Mouse (Mus musculus) ES-E14 (cell line): ENCODE data around the gene Szt2. TPM values are rescaled to one million over a fixed set of nuclear protein-coding genes. Genes with fewer than 3 reads are reported as not detected.

Source experiments
- DNase-seq: peaks from one replicate; pipeline ENCODE4 v3.0.0-alpha.2; 2013; ENCODE audit warnings: low read depth, low spot score
- H3K27ac ChIP-seq: 2 replicates; pipeline ENCODE4 v1.5.1; 2012; ENCODE audit warnings: low read depth, mild to moderate bottlenecking, low read length, moderate library complexity, mixed read lengths; ENCODE audit not compliant: poor library complexity, insufficient read depth, severe bottlenecking
- H3K36me3 ChIP-seq: 2 replicates; pipeline ENCODE4 v1.6.1; 2012; ENCODE audit warnings: mild to moderate bottlenecking, low read length, moderate library complexity, mixed read lengths; ENCODE audit not compliant: control insufficient read depth, poor library complexity, insufficient read depth, severe bottlenecking
- H3K4me1 ChIP-seq, 2 experiments: fragments of 150-350 bp in 1 of 2; sonication (generic) in 1 of 2; 2 replicates each; pipeline ENCODE4 v1.6.1; 2012; ENCODE audit warnings: low read length in 2 of 2, mild to moderate bottlenecking in 1 of 2, mixed read lengths in 1 of 2; ENCODE audit not compliant: control insufficient read depth in 2 of 2, insufficient read depth in 2 of 2, poor library complexity in 1 of 2
- H3K4me3 ChIP-seq, 2 experiments: fragments of 150-350 bp in 1 of 2; sonication (generic) in 1 of 2; 2 replicates each; pipeline ENCODE4 v1.5.1; 2012; ENCODE audit warnings: low read length in 2 of 2, low read depth in 1 of 2, mild to moderate bottlenecking in 1 of 2, mixed read lengths in 1 of 2; ENCODE audit not compliant: insufficient read depth in 1 of 2, poor library complexity in 1 of 2, severe bottlenecking in 1 of 2
- H3K9ac ChIP-seq: 2 replicates; pipeline ENCODE4 v1.6.1; 2012; ENCODE audit warnings: low read depth, mild to moderate bottlenecking, low read length, mixed read lengths; ENCODE audit not compliant: poor library complexity, insufficient read depth, severe bottlenecking
- H3K9me3 ChIP-seq: fragments of 150-350 bp; sonication (generic); 2 replicates; pipeline ENCODE4 v1.6.1; 2012; ENCODE audit warnings: low read depth, mild to moderate bottlenecking, low read length; ENCODE audit not compliant: control insufficient read depth, insufficient read depth
- CHD2 ChIP-seq: IDR thresholded peaks from 2 replicates; pipeline ENCODE4 v1.6.1; 2014; ENCODE audit warnings: mild to moderate bottlenecking, low read depth, low read length, inconsistent platforms
- HCFC1 ChIP-seq: IDR thresholded peaks from 2 replicates; pipeline ENCODE4 v1.6.1; 2012; ENCODE audit warnings: low read length, inconsistent platforms, borderline replicate concordance; ENCODE audit not compliant: insufficient read depth
- MAFK ChIP-seq: IDR thresholded peaks from 2 replicates; pipeline ENCODE4 v1.6.1; 2014; ENCODE audit warnings: mild to moderate bottlenecking, low read depth, low read length, inconsistent platforms; ENCODE audit not compliant: insufficient read depth
- ZC3H11A ChIP-seq: IDR thresholded peaks from 2 replicates; pipeline ENCODE4 v1.6.1; 2012; ENCODE audit warnings: low read depth, mild to moderate bottlenecking, inconsistent platforms, low read length, borderline replicate concordance
- ZNF384 ChIP-seq: IDR thresholded peaks from 2 replicates; pipeline ENCODE4 v1.6.1; 2012; ENCODE audit warnings: low read depth, low read length, inconsistent platforms
- in situ Hi-C, 2 experiments: fragments of 600-800 bp; cut with MboI; formaldehyde crosslinking; loops; one replicate each; pipeline ENCODE4 v1.15.1; 2025; ENCODE audit warnings: low sequenced_read_pairs in 2 of 2, inconsistent platforms in 1 of 2; ENCODE audit not compliant: unreplicated experiment in 2 of 2
- total RNA-seq: library from RNA; depleted of rRNA; stranded (reverse); fragments of 300-350 nt; gene quantifications from 2 replicates; pipeline ENCODE4 v1.2.3, GENCODE M21; 2012

Gene Szt2
- total RNA-seq, 1 experiment: 17.4 TPM

DNA sequence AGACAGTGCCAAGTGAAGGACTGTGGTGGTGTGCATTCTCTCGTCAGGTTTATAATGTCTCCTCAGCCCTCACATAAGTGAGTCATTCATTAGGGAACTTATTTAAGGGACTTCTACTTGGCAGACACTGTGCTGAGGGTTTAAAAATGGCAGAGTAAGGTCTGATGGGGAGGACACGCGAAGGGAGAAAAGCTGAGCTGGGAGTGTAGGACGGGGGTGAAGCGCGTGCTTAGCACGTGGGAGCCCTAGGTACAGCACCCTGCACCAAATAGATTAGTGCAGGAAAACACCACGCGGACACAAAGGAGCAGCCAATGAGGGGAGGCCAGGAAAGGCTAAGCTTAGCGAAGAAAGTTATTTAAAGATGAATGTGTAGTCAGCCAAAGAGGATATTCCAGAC lies 36.0 kb upstream of the Szt2 start:
- in situ Hi-C loops: no loop called here
- H3K36me3 ChIP-seq: no peaks in the 10 kb centered on the region
- TF ChIP-seq HCFC1 (no peak), ZC3H11A (no peak), CHD2 (no peak), ZNF384 (no peak), MAFK (no peak)
- no peak overlapping the region for H3K27ac ChIP-seq
- no peak overlapping the region for H3K4me3 ChIP-seq
- no peak for DNase-seq
- H3K9me3 ChIP-seq: no peaks in the 10 kb centered on the region
- no peak overlapping the region for H3K9ac ChIP-seq
- peaks cover 0 to 12% of the 10 kb centered on the region in 2 experiments; a peak in 3 of 4 replicates for H3K4me1 ChIP-seq

DNA sequence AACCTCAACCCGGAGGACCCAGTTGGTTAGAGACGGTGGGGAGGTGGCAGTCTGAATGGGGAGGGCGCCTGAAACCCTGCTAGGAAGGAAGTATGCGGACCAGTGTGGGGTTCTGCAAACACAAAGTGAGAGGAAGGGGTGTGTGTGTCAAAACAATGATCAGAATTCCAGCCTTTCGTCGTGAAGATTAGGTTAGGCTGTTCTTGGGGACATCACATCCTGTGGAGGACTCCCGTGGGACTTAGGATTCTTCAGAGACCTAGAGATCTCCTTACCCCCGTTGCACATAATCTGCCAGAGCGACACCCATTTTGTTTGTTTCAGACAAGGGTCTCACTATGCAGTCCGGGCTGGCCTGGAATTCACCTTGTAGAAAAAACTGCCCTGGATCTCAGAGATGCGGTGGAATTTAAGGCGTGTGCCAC lies 28.8 kb upstream of the Szt2 start:
- no peak for DNase-seq
- H3K4me1 ChIP-seq: peaks cover 3 to 18% of the 10 kb centered on the region in 2 experiments; a peak in 2 of 4 replicates
- no peaks in the 10 kb centered on the region for H3K9me3 ChIP-seq
- H3K27ac ChIP-seq: peak overlapping the region; percentile 84
- TF ChIP-seq ZNF384 (peak; percentile 82), CHD2 (no peak)
- peak overlapping the region; percentile 62 to 70 for H3K4me3 ChIP-seq
- in situ Hi-C loops: no loop called here
- H3K36me3 ChIP-seq: peaks cover 34% of the 10 kb centered on the region
- peak overlapping the region; percentile 80 for H3K9ac ChIP-seq

DNA sequence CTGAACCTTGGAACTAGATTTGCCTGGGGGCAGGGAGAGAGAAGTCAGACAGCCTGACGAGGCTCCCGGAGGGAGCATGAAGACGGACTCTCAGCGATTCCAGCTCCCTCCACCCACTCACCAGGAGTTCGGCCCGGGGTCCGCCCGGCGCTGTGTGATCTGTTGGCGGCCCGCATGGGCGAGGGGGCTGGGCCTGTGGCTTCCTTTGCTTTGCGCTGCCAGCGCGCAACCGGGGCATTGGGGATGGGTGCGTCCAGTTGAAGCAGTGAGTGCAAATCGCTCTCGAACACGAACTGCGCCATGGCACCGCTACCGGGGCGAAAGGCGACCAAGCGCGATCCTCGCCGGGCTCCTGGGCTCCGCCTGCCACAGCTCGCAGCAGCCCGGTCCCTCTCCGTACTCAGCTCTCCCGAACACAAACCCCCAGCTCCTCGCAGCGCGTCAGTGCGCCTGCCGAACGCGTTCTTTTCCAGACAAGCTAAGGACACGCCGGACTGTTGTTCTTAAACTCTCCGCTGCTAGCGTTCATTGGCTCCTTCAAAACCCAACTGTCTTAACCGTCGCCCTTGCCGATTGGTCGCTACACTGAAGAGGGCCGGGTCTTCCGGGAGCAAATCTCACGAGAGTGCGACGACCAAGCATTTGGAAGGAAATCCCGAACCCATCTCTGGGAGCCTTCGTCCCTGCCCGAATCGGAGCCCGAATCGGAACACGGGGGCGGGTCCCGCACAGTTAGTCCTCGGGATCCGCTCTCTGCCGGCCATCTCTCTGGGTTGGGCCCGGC lies 27.9 kb upstream of the Szt2 start, which contains the start of gene Cdc20:
TSS of gene Cdc20 (minus strand) at position 533 of the 784 bp plus-strand sequence.
- in situ Hi-C loops: no loop called here
- Histone ChIP-seq H3K4me1 (peaks cover 3 to 20% of the 10 kb centered on the region in 2 experiments; a peak in 2 of 4 replicates), H3K27ac (peak within 1 kb of the TSS; percentile 84), H3K4me3 (peak within 1 kb of the TSS; percentile 90 to 99), H3K9ac (peak within 1 kb of the TSS; percentile 99), H3K36me3 (peaks cover 42% of the 10 kb centered on the region), H3K9me3 (no peaks in the 10 kb centered on the region)
- peak; percentile 97 for TF ChIP-seq CHD2
- TF ChIP-seq ZC3H11A: no peak
- 0 out of 2 replicates have a peak, but pooled peaks have one; percentile 59 for TF ChIP-seq HCFC1
- no peak for TF ChIP-seq MAFK
- DNase-seq: peak; percentile 96

DNA sequence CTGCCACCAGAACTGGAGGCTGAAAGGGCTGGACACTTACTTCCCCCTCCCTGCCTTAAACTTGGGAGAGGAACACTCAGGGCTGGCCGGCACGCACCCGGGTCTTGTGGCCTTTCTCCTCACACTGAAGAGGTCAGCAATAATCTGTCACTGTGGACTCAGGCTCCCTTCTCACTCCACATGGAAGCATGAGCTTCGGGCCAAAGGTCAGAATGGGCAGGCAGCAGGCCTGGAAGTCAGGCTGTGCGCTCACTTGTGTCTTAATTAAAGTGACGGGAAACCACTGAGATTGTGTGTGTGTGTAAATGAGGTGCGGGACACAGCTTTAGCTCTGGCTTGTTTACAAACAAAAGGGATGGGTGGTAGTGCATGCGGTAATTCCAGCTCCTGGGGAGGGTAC lies 23.3 kb upstream of the Szt2 start:
- Histone ChIP-seq H3K27ac (no peak overlapping the region), H3K9me3 (no peaks in the 10 kb centered on the region), H3K36me3 (peaks cover 60% of the 10 kb centered on the region), H3K9ac (no peak overlapping the region), H3K4me1 (peaks cover 0 to 37% of the 10 kb centered on the region in 2 experiments; a peak in 2 of 4 replicates), H3K4me3 (no peak overlapping the region)
- TF ChIP-seq CHD2: no peak
- no peak for TF ChIP-seq ZNF384
- DNase-seq: no peak
- in situ Hi-C loops: no loop called here
